Mouse (Mus musculus): Measurements from ENCODE around the gene Colca2.

Gene Colca2

DNA sequence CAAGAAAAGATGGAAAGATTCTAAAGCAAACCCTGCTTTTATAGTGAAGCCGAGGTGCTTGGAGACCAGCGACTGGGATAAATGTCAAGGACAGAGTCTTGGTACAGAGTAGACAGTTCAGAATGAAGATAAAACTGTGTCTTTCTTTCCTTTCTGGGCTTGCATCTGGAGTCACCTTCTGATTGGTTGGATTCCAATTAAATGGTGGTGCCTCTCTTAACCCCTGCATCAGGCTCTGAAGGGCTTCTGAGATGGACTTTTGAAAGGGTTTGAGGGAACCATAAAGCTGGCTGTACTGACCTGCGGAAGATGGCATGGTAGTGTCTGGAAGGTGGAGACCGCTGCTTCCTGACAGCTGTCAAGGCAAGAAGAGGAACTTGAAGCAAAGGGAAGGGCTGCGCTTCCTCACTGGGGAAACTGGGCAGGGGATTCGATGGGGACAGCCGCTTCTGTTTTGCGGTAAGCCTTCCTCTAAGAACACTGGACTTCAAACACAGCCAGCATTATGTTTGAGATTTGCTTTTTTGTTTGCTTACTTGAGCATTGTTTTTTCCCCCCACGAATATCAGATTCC, 4.7 kb downstream of the Colca2 start:
- in situ Hi-C loops (cut with MboI, MseI): no loop called here

DNA sequence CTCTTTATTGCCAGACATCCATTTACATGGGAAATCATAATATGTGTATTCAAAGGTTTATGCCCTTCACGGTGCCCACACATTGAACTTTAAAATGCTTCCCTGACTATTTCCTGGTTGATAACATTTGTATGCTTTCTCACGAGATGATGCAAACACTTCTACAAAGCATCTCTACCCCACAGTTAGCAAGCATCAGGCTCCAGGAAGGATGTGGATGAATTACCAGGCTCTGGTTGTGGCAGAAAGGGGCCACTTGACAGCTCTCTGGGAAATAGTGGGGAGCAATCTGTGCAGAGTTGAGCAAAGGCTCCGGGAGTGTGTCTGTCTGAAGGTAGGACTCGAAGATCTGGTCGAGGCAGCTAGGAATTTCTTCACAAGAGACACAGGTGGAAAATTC, 6.3 kb downstream of the Colca2 start:
- in situ Hi-C loops (cut with MboI, MseI): no loop called here

DNA sequence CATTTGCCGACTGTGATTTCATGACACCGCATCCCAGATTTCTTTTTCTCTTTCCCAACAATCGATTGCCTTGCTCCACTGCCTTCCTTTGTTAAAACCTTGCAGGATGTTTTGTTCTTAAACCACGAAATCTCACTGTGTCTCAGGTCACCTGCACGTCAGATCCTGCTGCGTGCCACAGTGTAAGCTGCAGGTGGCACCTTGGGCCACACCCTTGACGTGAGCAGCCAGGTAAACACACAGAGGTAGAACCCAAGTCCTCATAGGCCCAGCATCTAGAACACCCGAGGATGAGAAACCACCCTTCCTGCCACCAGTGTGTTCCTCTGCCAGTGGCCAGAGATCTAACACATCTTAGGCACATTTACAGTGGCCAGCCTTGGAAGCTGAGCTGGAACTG, 7.3 kb downstream of the Colca2 start:
- in situ Hi-C loops (cut with MboI, MseI): no loop called here

DNA sequence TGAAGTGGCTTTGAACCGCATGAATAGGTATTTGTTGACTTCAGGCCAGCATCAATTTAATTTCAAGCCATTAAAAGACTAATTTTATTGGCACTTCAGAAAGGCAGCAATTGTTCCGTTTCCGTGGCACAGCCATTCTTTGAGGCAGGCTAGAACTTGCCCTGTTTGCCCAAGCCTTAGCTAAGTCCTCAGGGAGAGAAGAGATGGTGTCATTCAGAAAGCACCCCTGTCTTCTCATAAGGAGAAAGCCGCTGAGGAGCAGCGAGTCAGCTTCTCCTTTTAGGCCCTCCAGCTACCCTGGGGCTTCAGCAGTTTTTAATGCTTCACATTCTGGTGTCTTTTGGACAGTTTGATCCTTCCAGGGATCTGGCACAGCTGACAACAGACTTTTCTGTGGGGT, 9.5 kb downstream of the Colca2 start:
- in situ Hi-C loops (cut with MboI, MseI): no loop called here

- in situ Hi-C loops (cut with MboI, MseI): loop anchor here (10.0 kb wide), 1 partner anchor 1044 kb away; no protein-coding TSS in a partner anchor
Measured at GRCm38 (mm10) chr9:51258426-51258825, 19.9 kb downstream of the Colca2 start.

- in situ Hi-C loops (cut with MboI, MseI): loop anchor here (10.0 kb wide), 1 partner anchor 1042 kb away; no protein-coding TSS in a partner anchor
Measured at GRCm38 (mm10) chr9:51256780-51257502, 21.4 kb downstream of the Colca2 start.

GRCm38 (mm10) chr9:51238741-51239385, 39.5 kb downstream of the Colca2 start:
- in situ Hi-C loops (cut with MboI, MseI): no loop called here

- in situ Hi-C loops (cut with MboI, MseI): no loop called here
Measured at GRCm38 (mm10) chr9:51232163-51232562, 46.2 kb downstream of the Colca2 start.

DNA sequence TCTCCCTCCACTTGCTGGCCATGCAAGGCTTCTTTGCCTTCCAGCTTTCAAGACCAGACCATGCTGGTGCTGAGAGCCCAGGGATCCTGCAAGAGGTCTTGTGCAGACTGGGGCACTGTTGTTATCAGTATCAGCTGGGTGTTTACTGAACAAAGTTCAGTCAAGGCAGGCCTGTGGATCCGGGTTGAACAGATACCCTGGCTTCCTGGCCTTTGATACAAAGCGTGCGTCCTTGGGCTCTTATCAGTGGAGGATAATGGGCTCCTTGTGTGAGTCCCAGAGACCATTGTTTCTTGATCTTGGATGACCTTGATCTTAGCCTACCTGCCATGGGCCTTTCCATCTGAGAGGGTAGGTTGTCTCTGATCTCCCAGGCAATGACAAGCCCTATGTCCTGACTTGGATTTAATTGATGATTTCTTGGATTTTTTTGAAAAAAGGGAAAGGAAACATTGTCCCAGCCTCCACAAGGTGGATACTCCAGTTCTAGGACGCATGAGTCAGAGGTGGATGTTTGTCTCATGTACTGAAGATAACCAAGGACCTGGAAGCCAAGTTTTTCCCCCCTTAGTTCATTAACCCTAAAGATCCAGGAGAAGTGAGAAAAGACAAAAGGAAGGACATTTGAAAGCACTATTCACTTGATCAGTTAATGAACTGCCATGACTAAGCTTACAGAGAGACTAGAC, 47.5 kb downstream of the Colca2 start:
- in situ Hi-C loops (cut with MboI, MseI): no loop called here

DNA sequence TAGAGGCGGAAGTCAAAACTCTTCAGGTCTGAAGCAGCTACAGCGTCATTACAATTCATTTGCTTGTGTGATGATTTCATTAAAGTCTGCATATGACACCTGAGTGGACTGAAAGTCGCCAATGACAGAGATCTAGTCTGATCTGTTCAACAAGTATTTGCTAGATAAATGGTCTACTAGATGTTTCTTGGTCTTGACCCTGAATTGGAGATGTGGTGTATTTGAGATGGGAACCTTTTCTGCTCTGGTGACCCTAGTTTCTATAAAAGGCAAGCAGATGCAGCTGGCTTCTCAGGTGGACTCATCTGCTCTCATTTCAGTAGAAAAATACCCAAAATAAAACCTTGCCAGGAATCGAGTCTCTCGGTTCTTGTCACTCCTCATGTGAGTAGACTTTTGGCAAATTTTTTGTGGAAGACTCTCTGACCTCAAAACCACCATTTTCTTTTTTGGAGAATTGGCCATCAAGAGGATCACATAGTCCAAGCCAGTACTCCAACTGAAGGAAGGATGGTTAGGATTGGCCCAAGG, 52.7 kb downstream of the Colca2 start:
- in situ Hi-C loops (cut with MboI, MseI): no loop called here

All from T-helper 2 cell (primary cell).